ENCODE assay signal across 17 mouse cellular contexts in the genomic region with DNA sequence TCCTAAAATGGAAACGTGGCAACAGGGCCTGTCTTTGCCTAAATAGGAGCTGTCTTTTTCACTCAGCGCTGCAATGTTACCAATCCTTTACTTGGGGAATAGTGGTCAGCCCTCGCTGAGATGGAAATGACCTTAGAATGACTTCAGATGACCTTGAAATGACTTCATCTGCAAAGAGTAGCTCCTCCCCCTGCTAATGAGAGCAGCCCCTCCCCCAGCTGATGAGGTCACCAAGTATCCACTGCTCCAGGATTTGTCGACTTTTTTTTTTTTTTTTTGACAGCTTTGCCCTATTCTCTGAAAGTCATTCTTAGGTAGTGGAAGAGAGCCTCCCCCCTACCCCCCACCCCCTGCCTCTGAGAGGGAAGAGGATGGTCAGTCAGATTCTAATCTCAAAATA. TPM values are rescaled to one million over a fixed set of nuclear protein-coding genes. Genes with fewer than 3 reads are reported as not detected.
DNase-seq lines count a peak whose midpoint lies in the region; ATAC-seq lines count a peak whose summit lies in the region.
"Had no signal": no experiment of that assay in that cellular context is flagged by ENCODE, and none has a peak within 500 bp of the region (broad histone marks: within the 10 kb centered on the region; RNA-seq: fewer than 3 reads in every experiment).

No protein-coding gene starts in this region.

- no peak for ATAC-seq in forebrain, embryonic 12.5 days (ENCODE audit: low FRiP score)
- no peak for ATAC-seq in forebrain, embryonic 11.5 days (replicated peaks; ENCODE audit: low FRiP score)
- no peak for ATAC-seq in neural tube, embryonic 12.5 days (ENCODE audit: low FRiP score, low read depth)
- ATAC-seq in hindbrain, embryonic 15.5 days (ENCODE audit: low FRiP score, low read depth): no peak
- no peak for ATAC-seq in neural tube, embryonic 15.5 days (ENCODE audit: low FRiP score)
- ATAC-seq: liver, postnatal 0 days had no signal

- no peak for DNase-seq in forebrain, embryonic 11.5 days (ENCODE audit: low spot score)
- no peak for DNase-seq in neural tube, embryonic 10.5 days (ENCODE audit: extremely low spot score, low spot score)
- DNase-seq in adrenal gland, adult 2 months: no peak
- no peak for DNase-seq in ovary, postnatal 10 days (ENCODE audit: low spot score)
- DNase-seq: adrenal gland, postnatal 10 days; cerebellum, adult 9-11 months; kidney, adult 9 months; liver, postnatal 0 days; lung, postnatal 36 days had no signal

- H3K27me3 ChIP-seq in forebrain, embryonic 12.5 days: peaks cover 48% of the 10 kb centered on the region
- H3K27me3 ChIP-seq in forebrain, embryonic 11.5 days (ENCODE audit: control insufficient read depth, insufficient read depth, low read length): peaks cover 16% of the 10 kb centered on the region
- H3K27me3 ChIP-seq in neural tube, embryonic 12.5 days (replicated peaks): peaks cover 45% of the 10 kb centered on the region
- no peaks in the 10 kb centered on the region for H3K27me3 ChIP-seq in hindbrain, embryonic 15.5 days
- peaks cover 7% of the 10 kb centered on the region; the same call in 1 of the 2 replicates for H3K27me3 ChIP-seq in neural tube, embryonic 15.5 days (replicated peaks)

- H3K4me1 ChIP-seq in forebrain, embryonic 12.5 days: peaks cover 72% of the 10 kb centered on the region
- H3K4me1 ChIP-seq in forebrain, embryonic 11.5 days (replicated peaks; ENCODE audit: control insufficient read depth, insufficient read depth, low read length): peaks cover 17% of the 10 kb centered on the region; the same call in 1 of the 2 replicates
- peaks cover 32% of the 10 kb centered on the region for H3K4me1 ChIP-seq in neural tube, embryonic 12.5 days
- peaks cover 72% of the 10 kb centered on the region for H3K4me1 ChIP-seq in hindbrain, embryonic 15.5 days (replicated peaks)
- peaks cover 74% of the 10 kb centered on the region for H3K4me1 ChIP-seq in neural tube, embryonic 15.5 days

- peak overlapping the region; percentile 29; the same call in 1 of the 2 replicates for H3K9ac ChIP-seq in forebrain, embryonic 12.5 days
- H3K9ac ChIP-seq in forebrain, embryonic 11.5 days (ENCODE audit: low read length): no peak overlapping the region
- H3K9ac ChIP-seq in neural tube, embryonic 12.5 days: no peak overlapping the region
- H3K9ac ChIP-seq in hindbrain, embryonic 15.5 days: peak overlapping the region; percentile 9; the same call in 1 of the 2 replicates
- no peak overlapping the region; the same call in 1 of the 2 replicates for H3K9ac ChIP-seq in neural tube, embryonic 15.5 days (replicated peaks)
- H3K9ac ChIP-seq: heart, embryonic 13.5 days; liver, postnatal 0 days had no signal

- H3K36me3 ChIP-seq in forebrain, embryonic 12.5 days (replicated peaks): no peaks in the 10 kb centered on the region
- H3K36me3 ChIP-seq in forebrain, embryonic 11.5 days (ENCODE audit: control insufficient read depth, insufficient read depth, low read length): no peaks in the 10 kb centered on the region
- no peaks in the 10 kb centered on the region for H3K36me3 ChIP-seq in neural tube, embryonic 12.5 days
- H3K36me3 ChIP-seq in hindbrain, embryonic 15.5 days: no peaks in the 10 kb centered on the region
- H3K36me3 ChIP-seq in neural tube, embryonic 15.5 days: no peaks in the 10 kb centered on the region
- H3K36me3 ChIP-seq: embryonic facial prominence, embryonic 10.5 days; heart, embryonic 13.5 days had no signal

- WGBS in forebrain, embryonic 12.5 days: 43% methylated on average over 4 of the region's 4 CpGs
- WGBS in forebrain, embryonic 11.5 days: 49% methylated on average over 4 of the region's 4 CpGs
- WGBS in neural tube, embryonic 12.5 days: 29% methylated on average over 4 of the region's 4 CpGs
- WGBS in hindbrain, embryonic 15.5 days: 38% methylated on average over 4 of the region's 4 CpGs
- WGBS in neural tube, embryonic 15.5 days: 27% methylated on average over 4 of the region's 4 CpGs

- H3K27ac ChIP-seq in forebrain, embryonic 12.5 days: 0 out of 2 replicates have a peak overlapping the region, but pooled peaks have one; percentile 50
- no peak overlapping the region for H3K27ac ChIP-seq in forebrain, embryonic 11.5 days (ENCODE audit: low read depth, low read length)
- H3K27ac ChIP-seq in neural tube, embryonic 12.5 days: no peak overlapping the region
- peak overlapping the region; percentile 43; the same call in 1 of the 2 replicates for H3K27ac ChIP-seq in hindbrain, embryonic 15.5 days (replicated peaks)
- 0 out of 2 replicates have a peak overlapping the region, but pooled peaks have one; percentile 37 for H3K27ac ChIP-seq in neural tube, embryonic 15.5 days (replicated peaks)
- H3K27ac ChIP-seq: embryonic facial prominence, embryonic 10.5 days; heart, embryonic 13.5 days had no signal

- no peak overlapping the region for H3K4me3 ChIP-seq in forebrain, embryonic 12.5 days (replicated peaks)
- H3K4me3 ChIP-seq in forebrain, embryonic 11.5 days (ENCODE audit: low read depth, low read length): no peak overlapping the region
- H3K4me3 ChIP-seq in neural tube, embryonic 12.5 days: no peak overlapping the region
- H3K4me3 ChIP-seq in hindbrain, embryonic 15.5 days: 0 out of 2 replicates have a peak overlapping the region, but pooled peaks have one; percentile 80
- H3K4me3 ChIP-seq in neural tube, embryonic 15.5 days (replicated peaks): peak overlapping the region; percentile 72; the same call in 1 of the 2 replicates
- H3K4me3 ChIP-seq: embryonic facial prominence, embryonic 10.5 days; erythroblast, embryonic 14.5 days; heart, embryonic 13.5 days had no signal

- H3K9me3 ChIP-seq in forebrain, embryonic 12.5 days: no peaks in the 10 kb centered on the region
- H3K9me3 ChIP-seq in forebrain, embryonic 11.5 days (ENCODE audit: control insufficient read depth, low read length): no peaks in the 10 kb centered on the region
- H3K9me3 ChIP-seq in neural tube, embryonic 12.5 days: no peaks in the 10 kb centered on the region
- H3K9me3 ChIP-seq in hindbrain, embryonic 15.5 days: no peaks in the 10 kb centered on the region
- no peaks in the 10 kb centered on the region for H3K9me3 ChIP-seq in neural tube, embryonic 15.5 days (replicated peaks)
- H3K9me3 ChIP-seq: embryonic facial prominence, embryonic 10.5 days had no signal

- H3K4me2 ChIP-seq in forebrain, embryonic 12.5 days: peak overlapping the region; percentile 58
- no peak overlapping the region for H3K4me2 ChIP-seq in forebrain, embryonic 11.5 days (ENCODE audit: low read depth, low read length, severe bottlenecking)
- H3K4me2 ChIP-seq in neural tube, embryonic 12.5 days (replicated peaks): peak overlapping the region; percentile 63; the same call in 1 of the 2 replicates
- H3K4me2 ChIP-seq in hindbrain, embryonic 15.5 days: peak overlapping the region; percentile 63
- peak overlapping the region; percentile 60 for H3K4me2 ChIP-seq in neural tube, embryonic 15.5 days
- H3K4me2 ChIP-seq: heart, embryonic 13.5 days had no signal

RNA-seq across cellular contexts. Expression of a gene that starts 3.0 kb away (rescaled TPM):
- 49.9 and 57.8 TPM in 2 replicates for polyA plus RNA-seq in forebrain, embryonic 12.5 days (2016; fragmentation: Nextera tagmentation; extraction: Ambion mirVana)
- polyA plus RNA-seq in forebrain, embryonic 11.5 days (2014; fragmentation: Nextera tagmentation; extraction: Ambion mirVana): 22.0 and 26.1 TPM in 2 replicates
- 32.4 and 35.4 TPM in 2 replicates for polyA plus RNA-seq in neural tube, embryonic 12.5 days (2016; fragmentation: Nextera tagmentation; extraction: Ambion mirVana)
- polyA plus RNA-seq in hindbrain, embryonic 15.5 days (2015; fragmentation: Nextera tagmentation; extraction: Ambion mirVana): 130 and 150 TPM in 2 replicates
- polyA plus RNA-seq in neural tube, embryonic 15.5 days (2015; fragmentation: Nextera tagmentation; extraction: Ambion mirVana): 118 and 138 TPM in 2 replicates
- total RNA-seq in adrenal gland, adult 2 months (2021): not detected
- not detected in 2 replicates for polyA plus RNA-seq in adrenal gland, adult 2 months (2012; rRNA removed)
- total RNA-seq: granulocyte monocyte progenitor cell, adult 5-6 weeks had no signal
- polyA plus RNA-seq: erythroblast, embryonic 14.5 days; liver, postnatal 0 days had no signal

Comparison
In these comparisons a context has a peak if more than half of its experiments do, and no peak if none do; other contexts are left out.
1. H3K27ac ChIP-seq: peak in forebrain, embryonic 12.5 days (single experiment), hindbrain, embryonic 15.5 days (single experiment) and neural tube, embryonic 15.5 days (single experiment); none in forebrain, embryonic 11.5 days (single experiment) and neural tube, embryonic 12.5 days (single experiment).
2. H3K4me3 ChIP-seq: peak in hindbrain, embryonic 15.5 days (single experiment) and neural tube, embryonic 15.5 days (single experiment); none in forebrain, embryonic 12.5 days (single experiment), forebrain, embryonic 11.5 days (single experiment) and neural tube, embryonic 12.5 days (single experiment).
3. H3K9ac ChIP-seq: peak in forebrain, embryonic 12.5 days (single experiment) and hindbrain, embryonic 15.5 days (single experiment); none in forebrain, embryonic 11.5 days (single experiment), neural tube, embryonic 12.5 days (single experiment) and neural tube, embryonic 15.5 days (single experiment).
4. RNA of a gene that starts 3.0 kb away (polyA plus RNA-seq): 130 to 150 TPM in hindbrain, embryonic 15.5 days, 118 to 138 TPM in neural tube, embryonic 15.5 days, 49.9 to 57.8 TPM in forebrain, embryonic 12.5 days, 32.4 to 35.4 TPM in neural tube, embryonic 12.5 days and 22.0 to 26.1 TPM in forebrain, embryonic 11.5 days; not detected in adrenal gland, adult 2 months; every median in the first group is over 10 times any median in the second.